9 mouse cellular contexts compared by ENCODE assay signal in the genomic region with DNA sequence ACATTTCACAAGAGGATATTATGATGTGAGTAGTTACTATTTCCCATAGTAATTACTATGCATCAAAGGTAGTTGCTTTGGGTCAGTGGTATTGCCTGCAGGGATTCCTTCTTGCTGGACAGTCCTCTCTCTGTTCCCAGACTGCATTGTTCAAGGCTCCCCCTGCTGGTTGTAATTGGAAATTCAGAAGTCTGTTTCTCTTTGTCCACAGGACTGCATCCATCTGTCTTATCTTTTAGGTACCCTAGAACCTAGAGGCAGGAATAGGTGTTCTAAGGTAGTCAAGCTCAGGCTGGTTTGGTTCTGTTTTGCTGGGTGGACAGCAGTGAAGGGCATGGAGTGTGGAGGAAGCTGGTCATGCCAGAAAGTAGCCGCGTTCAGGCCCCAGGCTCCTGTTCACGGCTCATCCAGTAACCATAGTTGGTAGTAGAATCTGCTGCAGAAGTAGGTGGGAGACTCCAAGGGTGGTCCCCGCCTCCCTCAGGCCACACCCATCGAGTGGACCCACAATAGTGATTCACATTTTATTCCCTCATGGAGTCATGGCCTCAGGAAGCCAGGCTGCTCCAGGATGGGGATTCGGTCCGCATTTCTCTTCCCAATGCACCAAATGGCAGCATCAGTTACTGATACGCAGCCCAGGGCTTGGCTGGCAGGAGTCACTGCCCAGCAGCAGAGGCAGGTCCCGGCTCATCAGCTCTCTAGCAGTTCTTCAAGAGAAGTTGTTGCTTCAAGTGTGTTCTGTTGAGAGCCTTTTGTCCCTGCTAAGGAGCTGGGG. TPM values are rescaled to one million over a fixed set of nuclear protein-coding genes. Genes with fewer than 3 reads are reported as not detected.
A peak's percentile ranks its signal among the peaks of the same experiment; 100 is the strongest.
DNase-seq lines count a peak whose midpoint lies in the region; ATAC-seq and TF ChIP-seq lines count a peak whose summit lies in the region.
"Had no signal": no experiment of that assay in that cellular context is flagged by ENCODE, and none has a peak within 500 bp of the region (broad histone marks: within the 10 kb centered on the region; RNA-seq: fewer than 3 reads in every experiment).

No protein-coding gene starts in this region.

- no peaks in the 10 kb centered on the region for H3K36me3 ChIP-seq in forebrain, embryonic 10.5 days (replicated peaks)
- H3K36me3 ChIP-seq in forebrain, embryonic 16.5 days (ENCODE audit: control insufficient read depth, insufficient read depth), result no peaks in the 10 kb centered on the region
- H3K36me3 ChIP-seq in embryonic facial prominence, embryonic 10.5 days (replicated peaks), result no peaks in the 10 kb centered on the region
- H3K36me3 ChIP-seq in hindbrain, postnatal 0 days (ENCODE audit: insufficient read depth, low read length), result no peaks in the 10 kb centered on the region
- no peaks in the 10 kb centered on the region for H3K36me3 ChIP-seq in liver, embryonic 11.5 days (ENCODE audit: control insufficient read depth, insufficient read depth, low read length)
- H3K36me3 ChIP-seq: hindbrain, embryonic 15.5 days had no signal

- WGBS in forebrain, embryonic 10.5 days, result 77% methylated on average over 9 of the region's 9 CpGs
- WGBS in forebrain, embryonic 16.5 days, result 74% methylated on average over 9 of the region's 9 CpGs
- WGBS in embryonic facial prominence, embryonic 10.5 days, result 75% methylated on average over 9 of the region's 9 CpGs
- WGBS in hindbrain, postnatal 0 days, result 76% methylated on average over 9 of the region's 9 CpGs
- WGBS in liver, embryonic 11.5 days, result 70% methylated on average over 9 of the region's 9 CpGs
- 76% methylated on average over 9 of the region's 9 CpGs for WGBS in olfactory bulb, adult 2 months

- TF ChIP-seq POLR2A in olfactory bulb, adult 2 months (IDR thresholded peaks at IDR 0.05; ENCODE audit: insufficient read depth, low read depth, low read length), result no peak

- no peaks in the 10 kb centered on the region for H3K9me3 ChIP-seq in forebrain, embryonic 10.5 days
- no peaks in the 10 kb centered on the region for H3K9me3 ChIP-seq in forebrain, embryonic 16.5 days (ENCODE audit: control insufficient read depth, low read length)
- no peaks in the 10 kb centered on the region for H3K9me3 ChIP-seq in embryonic facial prominence, embryonic 10.5 days
- H3K9me3 ChIP-seq in hindbrain, postnatal 0 days (ENCODE audit: low read length), result no peaks in the 10 kb centered on the region
- no peaks in the 10 kb centered on the region for H3K9me3 ChIP-seq in liver, embryonic 11.5 days (ENCODE audit: control insufficient read depth, low read length)
- H3K9me3 ChIP-seq: hindbrain, embryonic 15.5 days had no signal

- TF ChIP-seq CTCF in hindbrain, postnatal 0 days (IDR thresholded peaks at IDR 0.05; ENCODE audit: low read depth), result peak; percentile 79
- 0 out of 2 replicates have a peak, but pooled peaks have one; percentile 7 for TF ChIP-seq CTCF in olfactory bulb, adult 2 months (IDR thresholded peaks at IDR 0.05; ENCODE audit: insufficient read depth, low read depth, low read length)

- H3K4me3 ChIP-seq in forebrain, embryonic 10.5 days, result no peak overlapping the region
- H3K4me3 ChIP-seq in forebrain, embryonic 16.5 days (replicated peaks; ENCODE audit: low read length), result no peak overlapping the region
- H3K4me3 ChIP-seq in embryonic facial prominence, embryonic 10.5 days, result no peak overlapping the region
- H3K4me3 ChIP-seq in hindbrain, postnatal 0 days (ENCODE audit: low read length), result no peak overlapping the region
- no peak overlapping the region for H3K4me3 ChIP-seq in liver, embryonic 11.5 days (ENCODE audit: low read depth, low read length)
- H3K4me3 ChIP-seq in olfactory bulb, adult 2 months (ENCODE audit: insufficient read depth, low read depth, low read length), result no peak overlapping the region
- H3K4me3 ChIP-seq: hindbrain, embryonic 15.5 days had no signal

- H3K27me3 ChIP-seq in forebrain, embryonic 10.5 days (ENCODE audit: poor library complexity, severe bottlenecking), result no peaks in the 10 kb centered on the region
- no peaks in the 10 kb centered on the region for H3K27me3 ChIP-seq in forebrain, embryonic 16.5 days (replicated peaks; ENCODE audit: control insufficient read depth, insufficient read depth, low read length)
- no peaks in the 10 kb centered on the region for H3K27me3 ChIP-seq in embryonic facial prominence, embryonic 10.5 days (replicated peaks; ENCODE audit: low read depth, poor library complexity, severe bottlenecking)
- H3K27me3 ChIP-seq in hindbrain, postnatal 0 days (ENCODE audit: insufficient read depth, low read length), result no peaks in the 10 kb centered on the region
- no peaks in the 10 kb centered on the region for H3K27me3 ChIP-seq in liver, embryonic 11.5 days (replicated peaks; ENCODE audit: control insufficient read depth, insufficient read depth, low read length)
- H3K27me3 ChIP-seq: hindbrain, embryonic 15.5 days had no signal

- DNase-seq in forebrain, embryonic 10.5 days (ENCODE audit: extremely low spot score, low spot score), result peak; percentile 49
- DNase-seq in 3T3-L1 (ENCODE audit: low read depth, low spot score), result peak; percentile 89
- peak; percentile 81 for DNase-seq in adrenal gland, postnatal 10 days
- peak; percentile 58 for DNase-seq in embryonic facial prominence, embryonic 10.5 days (ENCODE audit: low spot score)
- peak; percentile 70 for DNase-seq in hindbrain, postnatal 0 days (ENCODE audit: low spot score)
- no peak for DNase-seq in liver, embryonic 11.5 days (ENCODE audit: low spot score)

- no peak overlapping the region for H3K9ac ChIP-seq in forebrain, embryonic 16.5 days (replicated peaks; ENCODE audit: low read depth, low read length)
- H3K9ac ChIP-seq in hindbrain, postnatal 0 days (replicated peaks; ENCODE audit: low read length), result no peak overlapping the region
- no peak overlapping the region for H3K9ac ChIP-seq in liver, embryonic 11.5 days (ENCODE audit: low read depth, low read length)
- H3K9ac ChIP-seq: hindbrain, embryonic 15.5 days had no signal

- no peaks in the 10 kb centered on the region for H3K4me1 ChIP-seq in forebrain, embryonic 10.5 days
- no peaks in the 10 kb centered on the region for H3K4me1 ChIP-seq in forebrain, embryonic 16.5 days (replicated peaks; ENCODE audit: control insufficient read depth, insufficient read depth, low read length)
- H3K4me1 ChIP-seq in embryonic facial prominence, embryonic 10.5 days, result no peaks in the 10 kb centered on the region
- H3K4me1 ChIP-seq in hindbrain, postnatal 0 days (ENCODE audit: insufficient read depth, low read length), result no peaks in the 10 kb centered on the region
- no peaks in the 10 kb centered on the region for H3K4me1 ChIP-seq in liver, embryonic 11.5 days (replicated peaks; ENCODE audit: control insufficient read depth, insufficient read depth, low read length)
- no peaks in the 10 kb centered on the region for H3K4me1 ChIP-seq in olfactory bulb, adult 2 months (ENCODE audit: control insufficient read depth, insufficient read depth, low read length)
- H3K4me1 ChIP-seq: hindbrain, embryonic 15.5 days had no signal

- no peak overlapping the region for H3K4me2 ChIP-seq in forebrain, embryonic 16.5 days (ENCODE audit: low read length)
- H3K4me2 ChIP-seq in hindbrain, postnatal 0 days (ENCODE audit: low read depth, low read length), result no peak overlapping the region
- H3K4me2 ChIP-seq in liver, embryonic 11.5 days, result no peak overlapping the region
- H3K4me2 ChIP-seq: hindbrain, embryonic 15.5 days had no signal

- H3K27ac ChIP-seq in forebrain, embryonic 10.5 days, result peak overlapping the region; percentile 68
- no peak overlapping the region for H3K27ac ChIP-seq in forebrain, embryonic 16.5 days (ENCODE audit: low read length)
- peak overlapping the region; percentile 63; the same call in 1 of the 2 replicates for H3K27ac ChIP-seq in embryonic facial prominence, embryonic 10.5 days (replicated peaks)
- no peak overlapping the region for H3K27ac ChIP-seq in hindbrain, postnatal 0 days
- H3K27ac ChIP-seq in liver, embryonic 11.5 days (ENCODE audit: low read depth, low read length), result no peak overlapping the region
- no peak overlapping the region for H3K27ac ChIP-seq in olfactory bulb, adult 2 months (ENCODE audit: insufficient read depth, low read depth, low read length)
- H3K27ac ChIP-seq: hindbrain, embryonic 15.5 days had no signal

- no peak for ATAC-seq in forebrain, embryonic 16.5 days
- ATAC-seq in hindbrain, postnatal 0 days, result peak; percentile 35; the same call in 1 of the 2 replicates
- peak; percentile 41 for ATAC-seq in liver, embryonic 11.5 days (replicated peaks; ENCODE audit: low FRiP score)

RNA-seq across cellular contexts. Expression of a gene that starts 51.7 kb away (rescaled TPM):
- 508 and 532 TPM in 2 replicates for polyA plus RNA-seq in forebrain, embryonic 10.5 days (2016; fragmentation: Nextera tagmentation; extraction: Ambion mirVana)
- polyA plus RNA-seq in forebrain, embryonic 16.5 days (2015; fragmentation: Nextera tagmentation; extraction: Ambion mirVana), result 472 and 511 TPM in 2 replicates
- total RNA-seq in adrenal gland, postnatal 10 days (2021), result 100 to 1,000 TPM; 354 to 414 TPM
- 533 and 550 TPM in 2 replicates for polyA plus RNA-seq in embryonic facial prominence, embryonic 10.5 days (2016; fragmentation: Nextera tagmentation; extraction: Ambion mirVana)
- 254 and 296 TPM in 2 replicates for total RNA-seq in hindbrain, postnatal 0 days (2014; rRNA removed)
- polyA plus RNA-seq in hindbrain, postnatal 0 days (2015; fragmentation: Nextera tagmentation; extraction: Ambion mirVana), result 208 and 210 TPM in 2 replicates
- polyA plus RNA-seq in liver, embryonic 11.5 days (2014; fragmentation: Nextera tagmentation; extraction: Ambion mirVana), result 345 and 405 TPM in 2 replicates
- 392 TPM in 1 of 2 replicates, not detected in the other for polyA plus RNA-seq in olfactory bulb, adult 2 months (2012; ENCODE audit: insufficient read depth, insufficient read length, low replicate concordance, missing spikeins)

Comparison
In these comparisons a context has a peak if more than half of its experiments do, and no peak if none do; other contexts are left out.
1. H3K27ac ChIP-seq: peak in forebrain, embryonic 10.5 days (single experiment) and embryonic facial prominence, embryonic 10.5 days (single experiment); none in forebrain, embryonic 16.5 days (single experiment), hindbrain, postnatal 0 days (single experiment), liver, embryonic 11.5 days (single experiment) and olfactory bulb, adult 2 months (single experiment).